Mouse (Mus musculus) forebrain, embryonic 16.5 days (tissue): ENCODE measurements around the gene Gm10322. TPM values are rescaled to one million over a fixed set of nuclear protein-coding genes. Genes with fewer than 3 reads are reported as not detected.

ENCODE experiments used
- ATAC-seq: fragments of 200-750 bp; cut with Nextera tagmentation; 2 replicates; pipeline ENCODE4 v1.8.0; 2017; ENCODE audit warnings: mild to moderate bottlenecking, moderate library complexity
- H3K27ac ChIP-seq: fragments of 300-500 bp; sonication (generic); 2 replicates; pipeline ENCODE4 v1.5.1; 2014; ENCODE audit warnings: low read length, control low read depth
- H3K27me3 ChIP-seq: fragments of 300-500 bp; sonication (generic); replicated peaks from 2 replicates; pipeline ENCODE4 v1.6.1; 2014; ENCODE audit warnings: low read length; ENCODE audit not compliant: control insufficient read depth, insufficient read depth
- H3K36me3 ChIP-seq: fragments of 300-500 bp; sonication (generic); 2 replicates; pipeline ENCODE4 v1.6.1; 2014; ENCODE audit not compliant: control insufficient read depth, insufficient read depth
- H3K4me1 ChIP-seq: fragments of 300-500 bp; sonication (generic); replicated peaks from 2 replicates; pipeline ENCODE4 v1.6.1; 2014; ENCODE audit warnings: low read length; ENCODE audit not compliant: control insufficient read depth, insufficient read depth
- H3K4me2 ChIP-seq: fragments of 300-500 bp; sonication (generic); 2 replicates; pipeline ENCODE4 v1.6.1; 2014; ENCODE audit warnings: mild to moderate bottlenecking, low read length, control low read depth
- H3K4me3 ChIP-seq: fragments of 300-500 bp; sonication (generic); replicated peaks from 2 replicates; pipeline ENCODE4 v1.5.1; 2014; ENCODE audit warnings: mild to moderate bottlenecking, low read length, control low read depth
- H3K9ac ChIP-seq: fragments of 300-500 bp; sonication (generic); replicated peaks from 2 replicates; pipeline ENCODE4 v1.6.1; 2014; ENCODE audit warnings: low read depth, low read length, control low read depth
- H3K9me3 ChIP-seq: fragments of 300-500 bp; sonication (generic); 2 replicates; pipeline ENCODE4 v1.6.1; 2016; ENCODE audit warnings: low read length; ENCODE audit not compliant: control insufficient read depth
- WGBS: fragments of 180-500 bp; shearing (Covaris S2); extraction: QIAGEN DNeasy Blood & Tissue Kit; methylation state at CpG from one replicate; pipeline ENCODE4 v1.1.7; 2014; 5-methylcytosine and 5-hydroxymethylcytosine counted together
- polyA plus RNA-seq: library from polyadenylated mRNA; unstranded; fragments of >200 nt; fragmentation: Nextera tagmentation; extraction: Ambion mirVana; gene quantifications from 2 replicates; pipeline ENCODE4 v1.2.1, GENCODE M21; 2015

The Gm10322 gene
- not detected in 2 replicates for polyA plus RNA-seq

- WGBS, result under 1% methylated on average over 42 of the region's 51 CpGs
- H3K9ac ChIP-seq, result peak within 1 kb of the TSS; percentile 94
- no peaks in the 10 kb centered on the region for H3K27me3 ChIP-seq
- H3K4me2 ChIP-seq, result peak within 1 kb of the TSS; percentile 78
- peaks cover 21% of the 10 kb centered on the region for H3K4me1 ChIP-seq
- no peaks in the 10 kb centered on the region for H3K9me3 ChIP-seq
- H3K4me3 ChIP-seq, result peak within 1 kb of the TSS; percentile 92
- no peaks in the 10 kb centered on the region for H3K36me3 ChIP-seq
- H3K27ac ChIP-seq, result peak within 1 kb of the TSS; percentile 85
- ATAC-seq, result peak; percentile 77
Measured at GRCm38 (mm10) chr10:59615981-59616520, at the start of gene Gm10322. Gm10322 (plus strand) TSS chr10:59616063.

- Histone ChIP-seq H3K4me1 (peaks cover 3% of the 10 kb centered on the region; the same call in 1 of the 2 replicates), H3K9ac (no peak overlapping the region), H3K36me3 (no peaks in the 10 kb centered on the region), H3K4me3 (no peak overlapping the region), H3K9me3 (no peaks in the 10 kb centered on the region; the same call in 1 of the 2 replicates), H3K4me2 (no peak overlapping the region), H3K27ac (no peak overlapping the region), H3K27me3 (no peaks in the 10 kb centered on the region)
- 93% methylated on average over 13 of the region's 13 CpGs for WGBS
- no peak for ATAC-seq
Measured at GRCm38 (mm10) chr10:59566968-59567367, 48.9 kb upstream of the Gm10322 start.

- H3K4me3 ChIP-seq, result no peak overlapping the region
- H3K9me3 ChIP-seq, result peaks cover 3% of the 10 kb centered on the region
- 22% methylated on average over 10 of the region's 10 CpGs for WGBS
- no peak overlapping the region for H3K27ac ChIP-seq
- no peaks in the 10 kb centered on the region for H3K27me3 ChIP-seq
- no peak overlapping the region for H3K4me2 ChIP-seq
- H3K4me1 ChIP-seq, result no peaks in the 10 kb centered on the region
- H3K36me3 ChIP-seq, result no peaks in the 10 kb centered on the region
- peak; percentile 58 for ATAC-seq
- no peak overlapping the region for H3K9ac ChIP-seq
Measured at GRCm38 (mm10) chr10:59568665-59569480, 47.0 kb upstream of the Gm10322 start.

- Histone ChIP-seq H3K4me3 (no peak overlapping the region), H3K9ac (no peak overlapping the region), H3K4me1 (no peaks in the 10 kb centered on the region), H3K4me2 (no peak overlapping the region), H3K36me3 (no peaks in the 10 kb centered on the region), H3K27ac (no peak overlapping the region), H3K27me3 (no peaks in the 10 kb centered on the region), H3K9me3 (peaks cover 3% of the 10 kb centered on the region)
- ATAC-seq, result no peak
- WGBS, result 65% methylated on average over 1 of the region's 1 CpGs
Measured at GRCm38 (mm10) chr10:59569481-59569869, 46.4 kb upstream of the Gm10322 start.

- 89% methylated on average over 6 of the region's 6 CpGs for WGBS
Measured at GRCm38 (mm10) chr10:59570360-59570759, 45.5 kb upstream of the Gm10322 start.

GRCm38 (mm10) chr10:59570780-59571179 lies 45.1 kb upstream of the Gm10322 start:
- Histone ChIP-seq H3K36me3 (no peaks in the 10 kb centered on the region), H3K4me3 (no peak overlapping the region), H3K27me3 (no peaks in the 10 kb centered on the region), H3K27ac (no peak overlapping the region), H3K4me2 (no peak overlapping the region), H3K4me1 (no peaks in the 10 kb centered on the region), H3K9me3 (peaks cover 3% of the 10 kb centered on the region), H3K9ac (no peak overlapping the region)
- ATAC-seq, result no peak
- WGBS, result 86% methylated on average over 2 of the region's 2 CpGs

More at GRCm38 (mm10) chr10:59570360-59570759, 45.5 kb upstream of the Gm10322 start:
- Histone ChIP-seq H3K4me2 (no peak overlapping the region), H3K4me1 (no peaks in the 10 kb centered on the region), H3K9ac (no peak overlapping the region), H3K27ac (no peak overlapping the region), H3K36me3 (no peaks in the 10 kb centered on the region), H3K4me3 (no peak overlapping the region), H3K9me3 (peaks cover 3% of the 10 kb centered on the region), H3K27me3 (no peaks in the 10 kb centered on the region)
- ATAC-seq, result no peak

- H3K4me2 ChIP-seq, result no peak overlapping the region
- H3K9me3 ChIP-seq, result peaks cover 3% of the 10 kb centered on the region
- H3K36me3 ChIP-seq, result no peaks in the 10 kb centered on the region
- no peak for ATAC-seq
- H3K4me1 ChIP-seq, result no peaks in the 10 kb centered on the region
- no peaks in the 10 kb centered on the region for H3K27me3 ChIP-seq
- 98% methylated on average over 4 of the region's 4 CpGs for WGBS
- H3K9ac ChIP-seq, result no peak overlapping the region
- H3K27ac ChIP-seq, result no peak overlapping the region
- no peak overlapping the region for H3K4me3 ChIP-seq
Measured at GRCm38 (mm10) chr10:59571273-59571672, 44.6 kb upstream of the Gm10322 start.

GRCm38 (mm10) chr10:59571964-59572363 lies 43.9 kb upstream of the Gm10322 start:
- 92% methylated on average over 5 of the region's 5 CpGs for WGBS
- no peaks in the 10 kb centered on the region for H3K27me3 ChIP-seq
- no peak overlapping the region for H3K9ac ChIP-seq
- H3K9me3 ChIP-seq, result peaks cover 3% of the 10 kb centered on the region
- no peak overlapping the region for H3K4me2 ChIP-seq
- H3K27ac ChIP-seq, result no peak overlapping the region
- H3K4me3 ChIP-seq, result no peak overlapping the region
- no peak for ATAC-seq
- no peaks in the 10 kb centered on the region for H3K36me3 ChIP-seq
- H3K4me1 ChIP-seq, result no peaks in the 10 kb centered on the region

GRCm38 (mm10) chr10:59576305-59576704 lies 39.6 kb upstream of the Gm10322 start:
- Histone ChIP-seq H3K9me3 (peaks cover 3% of the 10 kb centered on the region), H3K9ac (no peak overlapping the region), H3K4me2 (no peak overlapping the region), H3K27me3 (no peaks in the 10 kb centered on the region), H3K27ac (no peak overlapping the region), H3K36me3 (no peaks in the 10 kb centered on the region), H3K4me1 (no peaks in the 10 kb centered on the region), H3K4me3 (no peak overlapping the region)
- 48% methylated on average over 5 of the region's 5 CpGs for WGBS
- ATAC-seq, result no peak
